ENCODE assay signal across 8 mouse cellular contexts in genomic region chr6:125498062-125498461, GRCm38 (mm10). TPM values are rescaled to one million over a fixed set of nuclear protein-coding genes. Genes with fewer than 3 reads are reported as not detected.
DNase-seq lines count a peak whose midpoint lies in the region; ATAC-seq and TF ChIP-seq lines count a peak whose summit lies in the region.

No protein-coding gene starts in this region.

- WGBS in forebrain, embryonic 10.5 days, result 27% methylated on average over 5 of the region's 5 CpGs
- WGBS in forebrain, embryonic 12.5 days, result 46% methylated on average over 5 of the region's 5 CpGs
- 39% methylated on average over 5 of the region's 5 CpGs for WGBS in midbrain, embryonic 14.5 days
- WGBS in midbrain, embryonic 15.5 days, result 47% methylated on average over 5 of the region's 5 CpGs
- 27% methylated on average over 5 of the region's 5 CpGs for WGBS in neural tube, embryonic 11.5 days

- peaks cover 37% of the 10 kb centered on the region for H3K27me3 ChIP-seq in forebrain, embryonic 10.5 days (ENCODE audit: poor library complexity, severe bottlenecking)
- peaks cover 23% of the 10 kb centered on the region for H3K27me3 ChIP-seq in forebrain, embryonic 12.5 days
- H3K27me3 ChIP-seq in midbrain, embryonic 14.5 days (ENCODE audit: control insufficient read depth, insufficient read depth, low read length), result peaks cover 11% of the 10 kb centered on the region
- H3K27me3 ChIP-seq in midbrain, embryonic 15.5 days (replicated peaks), result peaks cover 13% of the 10 kb centered on the region
- H3K27me3 ChIP-seq in neural tube, embryonic 11.5 days (ENCODE audit: control insufficient read depth, insufficient read depth, low read length), result peaks cover 13% of the 10 kb centered on the region; the same call in 1 of the 2 replicates

- no peak overlapping the region for H3K27ac ChIP-seq in forebrain, embryonic 10.5 days
- no peak overlapping the region for H3K27ac ChIP-seq in forebrain, embryonic 12.5 days
- no peak overlapping the region for H3K27ac ChIP-seq in midbrain, embryonic 14.5 days (replicated peaks; ENCODE audit: low read depth, low read length)
- H3K27ac ChIP-seq in midbrain, embryonic 15.5 days, result no peak overlapping the region
- peak overlapping the region; percentile 97 for H3K27ac ChIP-seq in embryonic fibroblast, embryonic 13.5 days (ENCODE audit: insufficient read depth, low read length)
- H3K27ac ChIP-seq in neural tube, embryonic 11.5 days (ENCODE audit: low read depth, low read length), result no peak overlapping the region

- no peak overlapping the region for H3K4me2 ChIP-seq in forebrain, embryonic 12.5 days
- no peak overlapping the region for H3K4me2 ChIP-seq in midbrain, embryonic 14.5 days (ENCODE audit: low read length)
- H3K4me2 ChIP-seq in midbrain, embryonic 15.5 days, result no peak overlapping the region
- H3K4me2 ChIP-seq in neural tube, embryonic 11.5 days (ENCODE audit: low read depth), result no peak overlapping the region

- peak; percentile 46 for DNase-seq in forebrain, embryonic 10.5 days (ENCODE audit: extremely low spot score, low spot score)
- DNase-seq in midbrain, embryonic 14.5 days, result peak; percentile 61
- peak; percentile 51 for DNase-seq in neural tube, embryonic 11.5 days (ENCODE audit: low spot score)
- no peak for DNase-seq in frontal cortex, postnatal 36 days (ENCODE audit: low spot score in 2 of 2)
- no peak for DNase-seq in left cerebral cortex, adult 8-10 months (ENCODE audit: low spot score in 2 of 2)

- no peaks in the 10 kb centered on the region for H3K36me3 ChIP-seq in forebrain, embryonic 10.5 days (replicated peaks)
- no peaks in the 10 kb centered on the region for H3K36me3 ChIP-seq in forebrain, embryonic 12.5 days (replicated peaks)
- no peaks in the 10 kb centered on the region for H3K36me3 ChIP-seq in midbrain, embryonic 14.5 days (ENCODE audit: control insufficient read depth, insufficient read depth, low read length)
- H3K36me3 ChIP-seq in midbrain, embryonic 15.5 days (replicated peaks), result no peaks in the 10 kb centered on the region
- no peaks in the 10 kb centered on the region for H3K36me3 ChIP-seq in neural tube, embryonic 11.5 days (ENCODE audit: control insufficient read depth, insufficient read depth, low read length)

- peak; percentile 34; the same call in 1 of the 2 replicates for TF ChIP-seq POLR2A in embryonic fibroblast, embryonic 13.5 days (IDR thresholded peaks at IDR 0.05; ENCODE audit: low read depth, low read length)

- H3K4me1 ChIP-seq in forebrain, embryonic 10.5 days, result peaks cover 24% of the 10 kb centered on the region
- peaks cover 15% of the 10 kb centered on the region for H3K4me1 ChIP-seq in forebrain, embryonic 12.5 days
- H3K4me1 ChIP-seq in midbrain, embryonic 14.5 days (ENCODE audit: control insufficient read depth, insufficient read depth, low read length), result peaks cover 8% of the 10 kb centered on the region
- peaks cover 15% of the 10 kb centered on the region for H3K4me1 ChIP-seq in midbrain, embryonic 15.5 days
- H3K4me1 ChIP-seq in embryonic fibroblast, embryonic 13.5 days (ENCODE audit: control insufficient read depth, insufficient read depth, low read length), result peaks cover 6% of the 10 kb centered on the region
- H3K4me1 ChIP-seq in neural tube, embryonic 11.5 days (ENCODE audit: control insufficient read depth, insufficient read depth, low read length), result no peaks in the 10 kb centered on the region; the same call in 1 of the 2 replicates

- 0 out of 2 replicates have a peak, but pooled peaks have one; percentile 10 for TF ChIP-seq CTCF in embryonic fibroblast, embryonic 13.5 days (IDR thresholded peaks at IDR 0.05; ENCODE audit: borderline replicate concordance, insufficient read depth, low read length)

- no peak for ATAC-seq in forebrain, embryonic 12.5 days (ENCODE audit: low FRiP score)
- no peak for ATAC-seq in midbrain, embryonic 14.5 days (ENCODE audit: low FRiP score, low TSS enrichment)
- ATAC-seq in midbrain, embryonic 15.5 days (replicated peaks), result no peak
- ATAC-seq in neural tube, embryonic 11.5 days (ENCODE audit: insufficient read depth, low FRiP score, low TSS enrichment), result no peak

- no peak overlapping the region for H3K9ac ChIP-seq in forebrain, embryonic 12.5 days
- H3K9ac ChIP-seq in midbrain, embryonic 14.5 days (replicated peaks; ENCODE audit: low read length), result no peak overlapping the region
- H3K9ac ChIP-seq in midbrain, embryonic 15.5 days, result no peak overlapping the region
- no peak overlapping the region for H3K9ac ChIP-seq in neural tube, embryonic 11.5 days (ENCODE audit: low read length)

- H3K9me3 ChIP-seq in forebrain, embryonic 10.5 days, result no peaks in the 10 kb centered on the region
- no peaks in the 10 kb centered on the region for H3K9me3 ChIP-seq in forebrain, embryonic 12.5 days
- no peaks in the 10 kb centered on the region for H3K9me3 ChIP-seq in midbrain, embryonic 14.5 days (ENCODE audit: control insufficient read depth, low read length)
- no peaks in the 10 kb centered on the region for H3K9me3 ChIP-seq in midbrain, embryonic 15.5 days
- H3K9me3 ChIP-seq in neural tube, embryonic 11.5 days (ENCODE audit: control insufficient read depth, low read length), result no peaks in the 10 kb centered on the region

- no peak overlapping the region for H3K4me3 ChIP-seq in forebrain, embryonic 10.5 days
- no peak overlapping the region for H3K4me3 ChIP-seq in forebrain, embryonic 12.5 days (replicated peaks)
- no peak overlapping the region for H3K4me3 ChIP-seq in midbrain, embryonic 14.5 days (replicated peaks; ENCODE audit: low read depth, low read length)
- H3K4me3 ChIP-seq in midbrain, embryonic 15.5 days, result no peak overlapping the region
- H3K4me3 ChIP-seq in embryonic fibroblast, embryonic 13.5 days (ENCODE audit: insufficient read depth, low read length), result no peak overlapping the region
- no peak overlapping the region for H3K4me3 ChIP-seq in neural tube, embryonic 11.5 days (ENCODE audit: low read depth, low read length)

RNA-seq across cellular contexts. Expression of gene Cd9, which starts 3.5 kb away (rescaled TPM):
- 35.3 and 38.2 TPM in 2 replicates for polyA plus RNA-seq in forebrain, embryonic 10.5 days (2016; fragmentation: Nextera tagmentation; extraction: Ambion mirVana)
- polyA plus RNA-seq in forebrain, embryonic 12.5 days (2016; fragmentation: Nextera tagmentation; extraction: Ambion mirVana), result 44.2 and 45.3 TPM in 2 replicates
- polyA plus RNA-seq in midbrain, embryonic 14.5 days (2014; fragmentation: Nextera tagmentation; extraction: Ambion mirVana), result 59.8 and 66.5 TPM in 2 replicates
- 58.9 and 66.9 TPM in 2 replicates for polyA plus RNA-seq in midbrain, embryonic 15.5 days (2015; fragmentation: Nextera tagmentation; extraction: Ambion mirVana)
- polyA plus RNA-seq in embryonic fibroblast, embryonic 13.5 days (2011; ENCODE audit: insufficient read length, low read depth, missing spikeins), result 170 and 246 TPM in 2 replicates
- 43.7 and 48.1 TPM in 2 replicates for polyA plus RNA-seq in neural tube, embryonic 11.5 days (2014; fragmentation: Nextera tagmentation; extraction: Ambion mirVana)
- 100 to 1,000 TPM in 2 of 4 experiments, 10 to 100 TPM in 2; 53.2 to 129 (median 82.7) TPM for total RNA-seq in left cerebral cortex, adult 8-10 months (2022)

RNA-seq across cellular contexts. Expression of gene Vwf, which starts 48.5 kb away (rescaled TPM):
- 4.1 and 5.9 TPM in 2 replicates for polyA plus RNA-seq in forebrain, embryonic 10.5 days (2016; fragmentation: Nextera tagmentation; extraction: Ambion mirVana)
- polyA plus RNA-seq in forebrain, embryonic 12.5 days (2016; fragmentation: Nextera tagmentation; extraction: Ambion mirVana), result 7.9 and 10.3 TPM in 2 replicates
- 3.9 and 10.0 TPM in 2 replicates for polyA plus RNA-seq in midbrain, embryonic 14.5 days (2014; fragmentation: Nextera tagmentation; extraction: Ambion mirVana)
- 10.8 and 11.3 TPM in 2 replicates for polyA plus RNA-seq in midbrain, embryonic 15.5 days (2015; fragmentation: Nextera tagmentation; extraction: Ambion mirVana)
- polyA plus RNA-seq in embryonic fibroblast, embryonic 13.5 days (2011; ENCODE audit: insufficient read length, low read depth, missing spikeins), result 0.15 TPM in 1 of 2 replicates, not detected in the other
- 11.1 and 15.4 TPM in 2 replicates for polyA plus RNA-seq in neural tube, embryonic 11.5 days (2014; fragmentation: Nextera tagmentation; extraction: Ambion mirVana)
- 10 to 100 TPM; 16.7 to 22.3 (median 18.8) TPM for total RNA-seq in left cerebral cortex, adult 8-10 months (2022)

Comparison
In these comparisons a context has a peak if more than half of its experiments do, and no peak if none do; other contexts are left out.
1. DNase-seq: peak in forebrain, embryonic 10.5 days (single experiment), midbrain, embryonic 14.5 days (single experiment) and neural tube, embryonic 11.5 days (single experiment); none in frontal cortex, postnatal 36 days (0 of 2) and left cerebral cortex, adult 8-10 months (0 of 2).